Mouse (Mus musculus) liver (tissue): ENCODE data around the gene Tmprss9.

Experiments
- DNase-seq: peaks from one replicate; pipeline ENCODE4 v3.0.0-alpha.2; 2020; ENCODE audit warnings: mixed read lengths

Tmprss9 gene

GRCm38 (mm10) chr10:80917336-80917778 is 45.7 kb downstream of the Tmprss9 start:
- DNase-seq: peak; percentile 40

GRCm38 (mm10) chr10:80917779-80918434 is 46.3 kb downstream of the Tmprss9 start, which contains the start of gene Lmnb2:
Lmnb2 (minus strand) TSS chr10:80918245.
- DNase-seq: peak; percentile 65

GRCm38 (mm10) chr10:80921923-80922322 is 50.3 kb downstream of the Tmprss9 start:
- DNase-seq: peak; percentile 55

GRCm38 (mm10) chr10:80925472-80925871 is 53.8 kb downstream of the Tmprss9 start:
- no peak for DNase-seq

GRCm38 (mm10) chr10:80928586-80929298 is 57.1 kb downstream of the Tmprss9 start:
- peak; percentile 87 for DNase-seq

- DNase-seq: peak; percentile 98
Observed at GRCm38 (mm10) chr10:80929299-80930226, 57.9 kb downstream of the Tmprss9 start, which contains the start of gene Gadd45b. Gadd45b (plus strand) TSS chr10:80930073.

- no peak for DNase-seq
Observed at GRCm38 (mm10) chr10:80930361-80931152, 58.9 kb downstream of the Tmprss9 start.

GRCm38 (mm10) chr10:80931153-80931671 is 59.6 kb downstream of the Tmprss9 start:
- no peak for DNase-seq

GRCm38 (mm10) chr10:80931695-80932094 is 60.0 kb downstream of the Tmprss9 start:
- DNase-seq: no peak

GRCm38 (mm10) chr10:80932206-80932605 is 60.6 kb downstream of the Tmprss9 start:
- no peak for DNase-seq

- DNase-seq: no peak
Observed at GRCm38 (mm10) chr10:80932700-80933420, 61.2 kb downstream of the Tmprss9 start.

- DNase-seq: no peak
Observed at GRCm38 (mm10) chr10:80933421-80933979, 61.9 kb downstream of the Tmprss9 start.

GRCm38 (mm10) chr10:80934136-80934985 is 62.7 kb downstream of the Tmprss9 start:
- DNase-seq: no peak

- no peak for DNase-seq
Observed at GRCm38 (mm10) chr10:80935241-80935640, 63.6 kb downstream of the Tmprss9 start.

- no peak for DNase-seq
Observed at GRCm38 (mm10) chr10:80935698-80936097, 64.0 kb downstream of the Tmprss9 start.

- peak; percentile 60 for DNase-seq
Observed at GRCm38 (mm10) chr10:80936135-80936809, 64.6 kb downstream of the Tmprss9 start.

- no peak for DNase-seq
Observed at GRCm38 (mm10) chr10:80936810-80937164, 65.1 kb downstream of the Tmprss9 start.

GRCm38 (mm10) chr10:80937646-80938045 is 66.0 kb downstream of the Tmprss9 start:
- no peak for DNase-seq

- peak; percentile 40 for DNase-seq
Observed at GRCm38 (mm10) chr10:80938831-80939550, 67.3 kb downstream of the Tmprss9 start.
